Mouse (Mus musculus): Measurements from ENCODE around the gene Gcnt3.

- TF ChIP-seq CTCF (IDR thresholded peaks at IDR 0.05; ENCODE audit: extremely low read depth, insufficient read length, insufficient replicate concordance, low read depth, low read length) (no peak), POLR2A (IDR thresholded peaks at IDR 0.05; ENCODE audit: low read depth, low read length) (no peak)
These were observed 29.6 kb upstream of the Gcnt3 start for GRCm38 (mm10) chr9:70067497-70067896.

All from small intestine, adult 2 months (tissue).